In genomic region chr4:107468264-107468663, GRCm38 (mm10) we compare ENCODE assay signal across 13 mouse cellular contexts. TPM values are rescaled to one million over a fixed set of nuclear protein-coding genes. Genes with fewer than 3 reads are reported as not detected.
A peak's percentile ranks its signal among the peaks of the same experiment; 100 is the strongest.
DNase-seq lines count a peak whose midpoint lies in the region; ATAC-seq lines count a peak whose summit lies in the region.
"Had no signal": no experiment of that assay in that cellular context is flagged by ENCODE, and none has a peak within 500 bp of the region (broad histone marks: within the 10 kb centered on the region; RNA-seq: fewer than 3 reads in every experiment).

No protein-coding gene starts in this region.

- no peaks in the 10 kb centered on the region for H3K36me3 ChIP-seq in liver, embryonic 11.5 days (ENCODE audit: control insufficient read depth, insufficient read depth, low read length)
- H3K36me3 ChIP-seq: hindbrain, embryonic 12.5 days; limb, embryonic 12.5 days; neural tube, embryonic 12.5 days had no signal

- no peak overlapping the region for H3K9ac ChIP-seq in liver, embryonic 11.5 days (ENCODE audit: low read depth, low read length)
- H3K9ac ChIP-seq: hindbrain, embryonic 12.5 days; limb, embryonic 12.5 days; neural tube, embryonic 12.5 days had no signal

- no peak overlapping the region for H3K4me2 ChIP-seq in liver, embryonic 11.5 days
- H3K4me2 ChIP-seq: hindbrain, embryonic 12.5 days; limb, embryonic 12.5 days; neural tube, embryonic 12.5 days had no signal

- H3K4me3 ChIP-seq in liver, embryonic 11.5 days (ENCODE audit: low read depth, low read length) = no peak overlapping the region
- H3K4me3 ChIP-seq: erythroblast, embryonic 14.5 days; hindbrain, embryonic 12.5 days; limb, embryonic 12.5 days; neural tube, embryonic 12.5 days had no signal

- DNase-seq in gastrocnemius, postnatal 25 days = peak; percentile 23
- DNase-seq in gastrocnemius, postnatal 10 days = no peak
- DNase-seq in adrenal gland, postnatal 14 days = peak; percentile 37
- DNase-seq in kidney, adult 9 months = peak; percentile 37
- peak; percentile 26 for DNase-seq in lung, postnatal 14 days
- DNase-seq in liver, embryonic 11.5 days (ENCODE audit: low spot score) = no peak
- no peak for DNase-seq in layer of hippocampus, postnatal 25 days (ENCODE audit: extremely low spot score in 1 of 2, low spot score in 1 of 2)
- DNase-seq in thymus, postnatal 4 days = no peak
- DNase-seq: thymus, postnatal 25 days had no signal

- no peak for ATAC-seq in liver, embryonic 11.5 days (replicated peaks; ENCODE audit: low FRiP score)

- 47% methylated on average over 13 of the region's 13 CpGs for WGBS in liver, embryonic 11.5 days

- peaks cover 3% of the 10 kb centered on the region for H3K27me3 ChIP-seq in liver, embryonic 11.5 days (replicated peaks; ENCODE audit: control insufficient read depth, insufficient read depth, low read length)
- H3K27me3 ChIP-seq: hindbrain, embryonic 12.5 days; neural tube, embryonic 12.5 days had no signal

- H3K9me3 ChIP-seq in liver, embryonic 11.5 days (ENCODE audit: control insufficient read depth, low read length) = no peaks in the 10 kb centered on the region
- H3K9me3 ChIP-seq: hindbrain, embryonic 12.5 days; limb, embryonic 12.5 days; neural tube, embryonic 12.5 days had no signal

- no peaks in the 10 kb centered on the region for H3K4me1 ChIP-seq in liver, embryonic 11.5 days (replicated peaks; ENCODE audit: control insufficient read depth, insufficient read depth, low read length)
- H3K4me1 ChIP-seq: hindbrain, embryonic 12.5 days; neural tube, embryonic 12.5 days had no signal

- H3K27ac ChIP-seq in liver, embryonic 11.5 days (ENCODE audit: low read depth, low read length) = no peak overlapping the region
- H3K27ac ChIP-seq: hindbrain, embryonic 12.5 days; limb, embryonic 12.5 days; neural tube, embryonic 12.5 days had no signal

RNA-seq across cellular contexts. Expression of gene Glis1, which starts 33.9 kb away (rescaled TPM):
- not detected for total RNA-seq in gastrocnemius, postnatal 25 days (2021)
- 1 to 10 TPM in 1 of 2 experiments, under 1 TPM in 1; 0.93 to 1.4 TPM for total RNA-seq in gastrocnemius, postnatal 10 days (2021)
- total RNA-seq in adrenal gland, postnatal 14 days (2021) = 0.30 and 1.2 TPM in 2 replicates
- polyA plus RNA-seq in liver, embryonic 11.5 days (2014; fragmentation: Nextera tagmentation; extraction: Ambion mirVana) = 1.2 and 1.5 TPM in 2 replicates
- 1 to 10 TPM in 1 of 2 experiments, under 1 TPM in 1; 0.44 to 1.2 TPM for total RNA-seq in layer of hippocampus, postnatal 25 days (2021)

Comparison
In these comparisons a context has a peak if more than half of its experiments do, and no peak if none do; other contexts are left out.
1. DNase-seq: peak in gastrocnemius, postnatal 25 days (single experiment), adrenal gland, postnatal 14 days (single experiment), kidney, adult 9 months (single experiment) and lung, postnatal 14 days (single experiment); none in gastrocnemius, postnatal 10 days (single experiment), liver, embryonic 11.5 days (single experiment), layer of hippocampus, postnatal 25 days (0 of 2) and thymus, postnatal 4 days (single experiment).